Mouse (Mus musculus) brain, adult 2 months (tissue): Measurements from ENCODE around the gene B3gnt9.

Experiments used
- DNase-seq: peaks from one replicate; pipeline ENCODE4 v3.0.0; 2011; ENCODE audit warnings: low read depth, low spot score

The B3gnt9 gene

DNA sequence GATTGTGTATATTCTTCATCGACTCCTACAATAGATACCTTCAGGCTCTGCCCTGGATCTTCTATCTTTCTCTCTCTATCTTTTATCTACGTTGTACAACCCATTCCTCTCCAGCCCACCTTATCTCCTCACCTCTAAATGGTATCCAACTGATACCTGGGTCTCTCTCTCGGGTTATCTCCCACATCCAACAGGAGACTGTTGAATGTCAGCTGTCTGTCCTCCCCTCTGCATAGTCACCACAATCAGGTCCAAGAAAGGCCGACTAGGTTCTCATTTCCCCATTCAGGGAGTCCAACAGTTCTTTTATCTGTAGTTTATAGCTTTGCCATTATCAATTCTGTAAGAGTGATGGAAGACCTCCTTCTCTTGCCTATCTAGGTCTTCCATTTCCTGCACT is 27.3 kb upstream of the B3gnt9 start:
- no peak for DNase-seq

DNA sequence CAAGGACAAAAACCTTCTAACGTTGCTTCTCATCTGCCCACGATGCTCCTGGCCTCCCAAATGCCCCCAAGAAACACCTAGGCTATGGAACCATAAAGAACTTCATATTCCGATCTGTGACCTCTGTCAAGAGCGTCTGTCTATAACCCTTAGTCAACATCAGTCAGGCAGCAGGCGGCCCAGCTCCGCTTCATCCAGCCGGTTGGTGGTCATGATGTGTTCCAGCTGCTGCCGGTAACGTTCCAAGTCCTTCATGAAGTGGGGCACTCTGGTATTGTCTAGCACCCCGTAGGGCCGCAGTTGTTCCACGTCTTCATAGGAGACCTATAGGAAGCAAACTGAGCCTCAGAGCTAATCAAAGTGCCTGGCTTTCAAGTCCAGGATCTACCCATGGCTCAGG is 26.9 kb upstream of the B3gnt9 start:
- DNase-seq: no peak

DNA sequence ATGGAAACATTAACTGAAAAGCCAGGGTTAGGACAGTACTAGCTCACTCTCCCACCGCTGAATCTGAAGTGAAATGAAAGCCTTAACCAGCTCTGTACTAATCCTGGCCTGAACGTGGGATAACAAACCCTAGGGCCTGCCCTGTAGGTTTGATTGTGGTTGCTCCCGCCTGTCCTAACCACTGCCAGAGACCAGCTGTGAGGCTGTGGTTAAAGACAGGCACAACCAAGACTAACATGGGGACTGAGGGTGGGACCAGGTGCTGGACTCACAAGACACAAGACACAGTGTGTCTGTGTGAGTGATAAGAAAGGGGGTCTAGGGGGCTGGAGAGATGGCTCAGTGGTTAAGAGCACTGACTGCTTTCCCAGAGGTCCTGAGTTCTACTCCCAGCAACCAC is 25.6 kb upstream of the B3gnt9 start:
- DNase-seq: no peak

DNA sequence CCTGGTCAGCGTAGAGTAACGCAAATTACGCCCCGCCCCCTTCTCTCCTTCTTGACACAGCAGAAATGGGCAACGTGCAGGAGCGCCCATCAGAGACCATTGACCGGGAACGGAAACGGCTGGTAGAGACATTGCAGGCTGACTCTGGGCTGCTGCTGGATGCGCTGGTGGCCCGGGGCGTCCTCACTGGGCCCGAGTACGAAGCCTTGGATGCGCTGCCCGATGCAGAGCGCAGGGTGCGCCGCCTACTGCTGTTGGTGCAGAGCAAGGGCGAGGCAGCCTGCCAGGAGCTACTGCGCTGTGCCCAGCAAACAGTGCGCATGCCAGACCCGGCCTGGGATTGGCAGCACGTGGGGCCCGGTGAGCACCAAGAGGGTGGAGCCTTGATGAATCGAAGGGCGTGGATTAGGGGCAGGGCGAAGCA is 24.0 kb upstream of the B3gnt9 start:
- DNase-seq: peak; percentile 97

DNA sequence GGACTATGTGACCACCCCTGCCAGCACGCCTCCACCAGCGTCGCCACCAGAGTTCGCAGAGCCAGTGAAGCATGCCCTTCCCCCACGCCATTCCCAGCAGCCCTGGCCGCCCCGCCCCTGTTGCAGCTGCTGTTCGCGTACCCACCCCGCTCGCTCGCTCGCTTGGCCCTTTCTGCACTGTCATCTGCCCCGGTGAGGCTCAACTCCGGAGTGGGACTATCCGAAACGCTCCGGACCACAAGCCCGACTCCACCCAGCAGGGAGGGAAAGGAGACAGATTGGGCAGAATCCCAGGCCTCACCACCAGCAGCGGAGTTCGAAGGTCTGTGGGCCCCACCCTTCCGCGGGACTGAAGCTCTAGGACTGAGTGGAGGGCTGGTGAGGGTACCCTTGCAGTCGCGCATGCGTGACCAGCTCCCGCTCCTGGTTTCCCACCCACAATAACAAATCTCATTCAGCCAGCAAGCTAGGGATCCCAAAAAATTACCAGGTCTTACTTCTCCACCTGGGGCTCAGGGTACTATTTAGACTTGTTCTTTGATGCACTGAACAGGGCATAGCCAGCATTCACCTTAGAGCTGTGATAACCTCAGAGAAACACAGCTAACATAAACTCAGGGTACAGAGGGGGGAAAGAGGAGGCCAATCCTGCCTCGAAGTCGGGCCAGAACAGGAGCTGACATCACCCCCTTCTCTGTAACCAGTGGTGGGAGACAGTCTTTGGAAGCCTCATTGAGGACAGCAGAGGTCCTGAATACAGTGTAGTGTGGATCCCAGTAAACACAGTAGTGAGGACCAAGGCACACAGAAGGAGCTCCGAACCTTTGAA is 21.6 kb upstream of the B3gnt9 start:
- peak; percentile 79 for DNase-seq

DNA sequence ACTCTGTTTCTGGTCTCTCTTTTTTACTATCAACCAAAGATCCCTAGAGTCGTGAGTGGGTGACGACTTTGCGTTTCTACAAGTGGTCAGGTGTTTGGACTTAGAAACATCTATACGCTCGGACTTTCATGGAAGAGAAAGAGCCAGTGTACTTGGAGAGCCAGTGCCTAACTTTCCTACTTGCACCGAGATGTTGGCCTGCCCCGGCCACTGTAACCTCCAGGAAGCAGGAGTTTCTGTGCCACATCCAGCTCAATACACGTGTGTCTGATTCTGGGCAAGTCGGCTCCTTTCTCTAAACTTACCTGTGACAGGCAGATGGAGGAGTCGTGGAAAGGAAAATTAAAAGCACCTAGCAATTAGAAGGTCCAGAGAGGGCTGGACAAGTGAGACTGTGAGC is 20.9 kb upstream of the B3gnt9 start, which contains the start of gene Nol3:
Gene Nol3, plus strand, starts transcription at position 301 of the 400 bp plus-strand sequence.
- DNase-seq: no peak

DNA sequence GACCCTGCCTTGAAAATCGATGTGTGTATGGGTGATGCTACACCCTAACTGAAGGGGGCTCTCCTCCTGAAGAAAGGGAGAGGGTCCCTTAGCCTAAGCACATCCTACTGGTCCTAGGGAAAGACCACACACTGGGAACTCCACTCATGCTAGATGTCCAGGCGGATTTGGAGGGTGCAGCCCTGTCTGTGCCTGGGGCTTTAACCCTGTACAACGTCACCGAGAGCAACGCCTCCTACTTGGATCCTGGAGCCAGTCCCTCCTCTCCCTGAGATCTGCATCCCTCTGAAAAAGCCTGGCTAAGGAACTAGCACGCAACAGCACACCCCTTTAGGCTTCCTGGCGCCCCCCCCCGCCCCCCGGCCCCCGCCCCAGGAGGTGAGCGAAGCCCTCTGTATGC is 20.4 kb upstream of the B3gnt9 start:
- DNase-seq: no peak

DNA sequence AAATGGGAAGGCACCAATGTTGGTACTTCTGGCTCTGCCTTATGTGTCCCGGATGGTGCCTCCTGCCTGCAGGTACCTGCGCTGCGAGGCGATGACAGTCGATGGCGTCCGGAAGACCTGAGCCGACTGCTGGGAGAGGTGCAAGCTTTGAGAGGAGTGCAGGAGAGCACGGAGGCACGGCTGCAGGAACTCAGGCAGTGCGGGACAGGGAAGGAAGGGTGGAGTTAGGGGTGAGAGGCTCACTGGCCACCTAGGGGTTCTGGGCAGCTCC is 15.9 kb upstream of the B3gnt9 start:
- no peak for DNase-seq

DNA sequence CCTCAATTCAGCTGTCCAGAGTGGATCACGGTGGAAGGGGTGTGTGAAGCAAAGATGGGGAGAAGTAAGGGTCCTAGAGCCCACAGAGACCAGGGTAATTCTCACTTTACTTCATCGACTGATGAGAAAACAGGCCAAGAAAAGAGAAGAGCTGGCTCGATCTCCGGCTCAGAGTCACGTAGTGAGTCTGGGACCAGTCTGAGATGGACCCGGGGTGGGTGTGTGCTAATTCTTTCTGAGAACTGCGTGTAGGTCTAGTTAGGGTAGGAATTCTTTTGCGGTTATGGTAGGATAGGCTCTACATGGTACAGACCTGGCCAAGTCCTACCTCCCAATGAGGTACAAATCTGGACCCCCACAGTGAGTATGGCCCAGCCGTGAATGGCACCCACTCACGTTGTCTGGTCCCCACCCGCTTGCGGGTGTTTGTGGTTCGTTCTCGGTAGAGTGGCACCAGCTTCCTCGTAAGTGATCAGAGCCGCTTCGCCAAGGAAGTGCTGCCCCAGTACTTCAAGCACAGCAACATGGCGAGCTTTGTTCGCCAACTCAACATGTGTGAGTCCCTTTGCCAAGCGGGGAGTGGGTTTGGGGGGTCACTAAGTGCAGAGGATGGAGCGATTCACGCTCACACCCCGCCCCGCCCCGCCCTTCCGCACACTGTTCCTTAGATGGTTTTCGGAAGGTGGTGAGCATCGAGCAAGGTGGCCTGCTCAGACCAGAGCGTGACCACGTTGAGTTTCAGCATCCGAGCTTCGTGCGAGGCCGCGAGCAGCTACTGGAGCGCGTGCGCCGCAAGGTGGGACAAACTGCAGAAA is 15.4 kb upstream of the B3gnt9 start:
- no peak for DNase-seq

DNA sequence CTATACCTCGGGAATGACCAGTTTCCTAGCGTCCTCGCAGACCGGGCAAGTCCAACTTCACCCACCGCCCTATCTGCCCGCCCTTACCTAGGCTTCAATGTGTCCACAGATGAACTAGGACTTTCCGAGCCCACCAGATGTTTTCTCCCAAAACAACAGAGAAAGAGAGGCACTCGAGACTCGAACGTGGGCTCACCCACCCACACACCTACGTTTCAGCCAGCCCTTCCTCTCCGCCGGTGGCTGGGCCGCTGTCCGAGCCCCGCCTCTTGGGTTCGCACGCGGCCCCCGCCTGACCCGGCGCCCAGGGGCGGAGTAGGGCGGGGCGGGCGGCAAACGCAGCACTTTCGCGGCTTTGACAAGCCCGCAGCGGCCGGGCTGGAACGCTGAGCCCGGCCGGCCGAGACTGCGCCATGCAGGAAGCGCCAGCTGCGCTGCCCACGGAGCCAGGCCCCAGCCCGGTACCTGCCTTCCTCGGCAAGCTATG is 14.6 kb upstream of the B3gnt9 start, which contains the start of gene Hsf4:
Gene Hsf4, plus strand, starts transcription at position 341 of the 487 bp plus-strand sequence.
- peak; percentile 78 for DNase-seq

DNA sequence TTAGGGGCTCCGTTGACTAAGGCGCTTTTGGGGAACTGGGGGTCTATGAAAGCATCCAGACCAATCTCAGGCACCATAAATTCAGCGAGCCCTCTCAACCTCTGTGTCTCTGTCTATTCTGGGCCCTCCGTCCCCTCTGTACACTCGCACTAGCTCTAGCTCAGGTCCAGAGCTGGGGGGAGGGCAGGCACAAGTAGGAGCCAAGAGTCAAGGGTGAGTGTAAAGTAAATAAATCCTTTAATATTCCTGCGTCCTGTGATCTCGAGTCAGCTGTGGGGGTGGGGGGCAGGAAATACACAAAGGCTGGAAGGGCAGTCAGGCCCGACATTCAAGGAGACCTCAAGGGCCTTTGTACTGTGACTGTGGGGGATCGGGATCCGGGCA is 14.1 kb upstream of the B3gnt9 start:
- no peak for DNase-seq

DNA sequence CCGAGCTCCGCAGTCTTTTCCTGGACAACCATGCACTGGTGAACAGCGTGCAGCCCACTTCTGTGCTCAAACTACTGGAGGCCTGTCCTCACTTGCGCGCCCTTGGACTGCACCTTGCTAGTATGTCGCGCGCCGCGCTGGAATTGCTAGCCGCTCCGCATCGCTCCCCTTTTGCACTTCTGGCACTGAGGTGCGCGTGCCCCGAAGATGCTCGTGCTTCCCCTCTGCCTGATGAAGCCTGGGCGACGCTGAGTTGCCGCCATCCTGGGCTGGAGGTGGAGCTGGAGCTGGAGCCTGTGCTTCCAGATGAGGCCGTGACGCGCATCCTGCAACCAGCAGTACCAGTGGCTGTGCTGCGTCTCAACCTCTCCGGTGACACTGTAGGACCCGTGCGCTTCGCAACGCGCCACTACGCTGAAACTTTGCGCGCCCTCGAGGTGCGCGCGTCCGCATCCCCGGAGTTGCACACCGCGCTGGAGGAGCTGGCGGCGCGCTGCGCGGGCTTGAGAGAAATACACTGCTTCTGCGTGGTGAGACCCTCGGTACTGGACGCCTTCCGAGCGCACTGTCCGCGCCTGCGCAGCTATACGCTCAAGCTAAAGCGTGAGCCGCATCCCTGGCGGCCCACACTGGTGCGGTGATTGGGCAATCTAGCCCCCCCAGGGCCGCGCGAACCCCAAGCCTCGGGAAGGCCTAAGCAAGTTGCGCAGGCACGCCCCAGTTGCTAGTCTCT is 13.6 kb upstream of the B3gnt9 start:
- DNase-seq: peak; percentile 97

DNA sequence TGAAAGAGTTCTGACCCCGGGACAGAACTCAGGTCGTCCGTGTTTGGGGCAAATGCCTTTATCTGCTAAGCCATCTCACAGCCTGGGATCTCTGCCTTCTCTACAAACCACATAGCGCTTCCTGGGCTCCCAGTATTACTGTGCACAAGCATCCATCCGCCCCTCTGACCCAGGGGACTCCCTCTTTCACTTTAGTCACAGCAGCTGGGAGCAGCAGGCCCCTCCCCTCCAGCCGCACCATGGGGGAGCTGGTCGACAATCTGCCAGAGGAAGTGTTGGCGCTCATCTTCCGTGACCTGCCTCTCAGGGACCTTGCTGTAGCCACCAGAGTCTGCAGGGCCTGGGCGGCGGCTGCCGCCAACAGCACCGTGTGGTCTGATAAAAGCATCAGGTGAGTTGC is 11.8 kb upstream of the B3gnt9 start:
- no peak for DNase-seq

DNA sequence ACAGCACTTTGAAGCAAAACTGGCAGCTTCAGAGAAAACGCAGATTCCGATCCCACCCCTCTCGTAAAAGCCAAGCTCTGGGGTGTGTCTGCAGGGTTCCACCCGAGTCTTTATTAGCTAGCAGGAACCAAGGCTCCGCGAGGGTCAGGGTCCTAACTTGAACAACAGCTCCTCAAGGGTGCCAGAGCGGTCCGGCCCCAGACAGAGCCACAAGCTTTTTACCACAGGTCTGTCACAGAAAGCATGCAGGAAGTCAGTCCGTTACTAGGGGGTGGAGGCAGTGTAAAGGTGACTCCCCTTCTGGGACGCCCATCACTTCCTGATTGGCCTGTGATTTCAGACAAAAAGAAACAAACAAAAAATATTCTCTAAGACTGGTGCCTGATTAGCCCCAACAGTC is 10.2 kb upstream of the B3gnt9 start:
- no peak for DNase-seq

DNA sequence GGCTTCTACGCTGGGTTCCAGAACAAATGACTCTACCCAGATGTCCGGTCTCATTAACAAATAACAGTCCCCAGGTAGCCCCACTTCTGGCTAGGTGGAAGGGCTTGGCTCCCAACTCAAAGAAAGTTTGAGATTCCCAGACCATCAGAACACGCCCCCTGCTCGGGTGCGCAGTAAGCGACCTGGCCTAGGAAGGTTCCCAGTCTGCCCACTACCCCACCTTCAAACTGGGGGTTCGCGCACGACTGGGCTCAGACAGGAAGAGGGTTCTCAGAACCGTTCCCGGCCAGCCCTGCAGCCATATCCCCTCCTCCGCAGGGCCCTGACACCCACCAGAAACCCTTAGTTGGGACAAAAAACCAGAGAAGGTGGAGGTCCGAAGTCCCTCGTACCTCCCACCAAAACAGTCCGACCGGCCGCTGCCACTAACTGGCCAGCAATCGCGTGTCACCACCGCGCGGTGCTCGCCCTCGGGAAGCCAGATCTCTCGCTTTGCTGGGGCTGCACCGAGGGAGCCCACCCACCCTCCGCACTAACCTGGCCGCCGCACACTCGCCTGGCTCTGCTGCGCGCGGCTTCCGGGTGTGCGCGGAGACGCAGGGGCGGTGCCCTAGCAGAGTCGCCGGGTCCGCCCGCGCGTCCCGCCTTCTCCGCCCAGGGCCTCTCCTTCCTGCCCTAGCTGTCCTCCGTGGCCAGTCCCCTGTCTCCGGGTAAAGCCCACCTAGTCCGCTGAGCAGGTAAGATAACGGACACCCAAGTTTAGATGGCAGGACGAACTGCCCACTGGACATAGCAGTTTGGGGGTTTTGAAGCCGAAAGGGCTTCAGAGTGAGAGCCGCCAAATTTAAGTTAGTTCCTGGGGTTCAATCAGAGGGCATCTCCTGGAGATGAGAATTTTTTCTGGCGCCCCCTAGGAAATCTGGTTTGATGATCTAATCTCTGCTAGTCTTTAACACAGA is 9.3 kb upstream of the B3gnt9 start, which contains the start of the genes Tradd and Fbxl8:
Gene Tradd, minus strand, starts transcription at position 586 of the 959 bp plus-strand sequence.
Gene Fbxl8, plus strand, starts transcription at position 625 of the 959 bp plus-strand sequence.
- peak; percentile 66 for DNase-seq

DNA sequence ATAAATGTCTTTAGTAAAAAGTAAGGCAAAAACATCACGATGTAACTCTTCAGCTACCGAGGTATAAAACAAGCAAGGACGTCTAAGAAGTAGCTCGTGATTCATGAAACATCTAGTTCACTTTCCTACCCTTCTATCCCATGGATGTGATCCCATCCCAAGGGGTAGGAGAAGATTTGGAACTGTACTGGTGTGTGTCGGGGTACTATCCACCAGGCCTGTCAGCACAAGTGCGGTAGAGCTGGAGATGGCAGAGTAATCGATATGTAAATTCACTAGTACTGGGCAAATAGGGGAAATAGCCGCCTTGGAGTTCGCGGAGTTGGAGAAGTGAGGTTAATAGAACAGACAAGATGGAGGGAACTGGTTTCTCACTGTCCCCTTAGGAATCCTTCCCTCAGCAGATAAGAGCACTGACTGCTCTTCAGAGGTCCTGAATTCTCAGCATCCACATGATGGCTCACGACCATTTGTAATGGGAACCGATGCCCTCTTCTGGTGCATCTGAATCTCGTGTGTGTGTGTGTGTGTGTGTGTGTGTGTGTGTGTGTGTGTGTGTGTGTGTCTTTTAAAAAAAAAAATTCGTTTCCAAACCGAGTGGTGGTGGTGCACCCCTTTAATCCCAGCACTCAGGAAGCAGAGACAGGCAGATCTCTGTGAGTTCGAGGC is 8.4 kb upstream of the B3gnt9 start:
- DNase-seq: no peak

DNA sequence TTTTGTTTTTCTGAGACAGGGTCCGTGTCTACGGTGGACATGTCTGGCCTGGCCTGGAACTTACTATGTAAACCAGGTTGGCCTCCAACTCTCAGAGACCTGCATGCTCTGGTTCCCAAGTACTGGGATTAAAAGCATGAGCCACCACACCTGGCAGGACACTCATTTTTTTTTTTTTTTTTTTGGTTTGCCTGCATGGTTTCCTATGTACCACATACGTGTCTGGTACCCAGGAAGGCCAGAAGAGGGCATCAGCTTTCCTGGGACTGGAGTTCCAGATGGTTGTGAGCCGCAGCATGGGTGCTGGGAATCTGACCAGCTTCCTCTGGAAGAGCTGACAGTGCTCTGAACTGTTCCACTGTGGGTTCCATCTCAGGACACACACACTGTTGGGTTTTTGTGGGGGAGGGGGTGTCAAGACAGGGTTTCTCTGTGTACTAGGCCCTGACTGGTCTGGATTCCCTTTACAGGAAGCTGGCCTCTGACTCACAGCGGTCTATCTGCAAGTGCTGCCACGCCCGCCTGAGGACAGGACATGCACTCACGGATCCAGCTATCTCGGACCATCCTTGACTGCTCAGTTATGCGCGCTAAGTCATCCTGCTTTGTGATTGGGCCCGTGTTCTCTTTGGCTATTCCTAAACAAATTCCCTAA is 6.5 kb upstream of the B3gnt9 start:
- DNase-seq: no peak

DNA sequence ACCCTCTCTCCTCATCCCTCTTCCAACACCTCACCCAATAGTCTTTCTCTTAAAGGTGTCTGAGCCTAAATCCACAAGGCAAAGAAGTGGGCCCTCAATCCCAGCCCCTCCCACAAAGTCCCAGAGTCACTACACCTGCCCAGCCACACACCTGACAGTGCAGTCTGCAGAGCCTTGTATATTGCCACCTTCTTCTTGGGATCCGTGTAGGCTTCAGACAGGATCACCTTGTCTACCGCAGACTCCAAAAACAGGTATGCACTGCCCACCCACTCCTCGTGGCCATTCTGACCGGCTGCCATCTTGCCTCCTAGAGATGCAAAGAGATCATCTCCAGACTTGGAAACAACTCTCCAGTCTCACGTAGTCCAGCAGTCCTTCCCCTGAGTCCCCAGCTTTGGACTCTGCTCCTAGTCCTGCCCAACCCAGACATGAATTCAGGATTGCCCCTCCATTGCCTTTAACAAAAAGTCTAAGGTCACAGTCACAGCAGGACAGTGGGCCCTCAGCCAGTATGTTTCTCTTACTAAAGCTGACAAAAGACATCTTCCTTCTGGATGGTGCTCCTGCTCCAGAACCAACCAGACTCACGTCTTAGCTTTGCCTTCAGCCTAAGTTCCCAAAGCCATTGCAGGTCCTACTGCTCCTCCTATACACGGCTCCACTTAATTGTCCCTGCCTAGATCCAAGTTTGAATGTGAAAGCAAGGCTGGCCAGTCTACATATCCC is 5.6 kb upstream of the B3gnt9 start:
- DNase-seq: no peak

DNA sequence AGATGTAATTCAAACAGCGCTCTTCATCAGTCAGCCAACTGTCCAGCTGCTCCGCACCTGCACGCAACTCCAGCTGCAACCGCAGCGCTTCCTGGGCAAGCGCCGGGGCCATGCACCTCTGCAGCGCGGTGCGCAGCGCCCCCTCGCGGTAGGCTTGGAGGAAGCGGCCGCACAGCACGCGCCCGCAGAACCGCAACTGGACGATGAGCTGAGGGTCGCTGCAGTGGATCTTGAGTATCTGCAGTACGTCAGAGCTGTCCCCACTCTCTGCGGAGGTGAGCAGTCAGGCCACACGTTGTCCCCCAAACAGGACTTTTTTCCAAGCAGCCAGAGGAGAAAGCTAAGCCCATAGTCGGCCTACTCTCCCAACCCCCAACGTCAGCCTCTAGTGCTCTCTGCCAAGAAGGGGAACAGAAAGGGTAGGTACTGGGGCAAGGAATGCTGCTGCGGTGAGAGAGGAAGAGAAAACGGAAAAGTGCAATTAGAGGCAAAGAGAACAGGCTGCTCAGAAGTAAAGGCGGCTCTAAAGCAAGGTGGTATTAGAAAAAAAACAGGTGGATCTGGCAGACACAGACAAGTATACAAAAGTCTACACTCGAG is 4.9 kb upstream of the B3gnt9 start:
- peak; percentile 82 for DNase-seq
